Mouse (Mus musculus): Measurements from ENCODE around the gene Gm128.

GRCm38 (mm10) chr3:95194721-95195135 is 46.7 kb downstream of the Gm128 start:
- TF ChIP-seq GATA1 (IDR thresholded peaks at IDR 0.05; ENCODE audit: borderline replicate concordance, low read length) (no peak), FLI1 (IDR thresholded peaks at IDR 0.05; ENCODE audit: low read length) (no peak)
